Mouse (Mus musculus): ENCODE results near the gene Bnc2.

The Bnc2 gene

GRCm38 (mm10) chr4:84507551-84507950, 167.5 kb downstream of the Bnc2 start:
- no peak for DNase-seq (ENCODE audit: low spot score in 2 of 2)

DNA sequence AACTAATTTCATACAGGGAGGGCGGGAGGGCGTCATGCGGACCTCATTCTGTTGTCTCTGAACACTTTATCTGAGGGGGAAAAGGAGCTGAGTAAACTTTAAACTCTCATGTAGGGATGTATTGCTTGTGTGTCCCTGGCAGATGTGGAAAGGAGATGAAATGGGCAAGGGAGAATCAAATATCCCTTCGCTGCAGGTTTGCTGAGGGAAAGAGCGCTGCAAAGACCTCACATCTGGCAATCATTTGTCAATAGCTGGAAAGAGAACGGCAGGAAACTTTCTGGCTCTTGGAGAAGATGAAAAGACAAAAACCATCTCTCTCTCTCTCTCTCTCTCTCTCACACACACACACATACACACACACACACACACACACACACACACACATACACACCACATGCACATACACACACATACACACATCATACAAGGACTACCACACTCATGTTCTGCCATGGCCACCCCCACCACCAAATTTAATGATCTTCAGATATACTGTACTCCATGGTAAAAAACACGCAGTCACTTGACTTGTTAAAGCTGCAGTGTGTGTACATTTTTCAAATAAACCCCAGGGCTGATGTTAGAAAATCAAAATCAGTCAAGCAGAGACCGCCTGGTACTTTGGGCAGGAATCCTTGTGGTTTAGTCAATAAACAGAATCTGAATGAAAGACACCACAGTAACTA, 172.3 kb downstream of the Bnc2 start:
- no peak for DNase-seq (ENCODE audit: low spot score in 2 of 2)

GRCm38 (mm10) chr4:84500796-84501349, 174.2 kb downstream of the Bnc2 start:
- DNase-seq (ENCODE audit: low spot score in 2 of 2) = no peak

GRCm38 (mm10) chr4:84500259-84500658, 174.8 kb downstream of the Bnc2 start:
- no peak for DNase-seq (ENCODE audit: low spot score in 2 of 2)

DNA sequence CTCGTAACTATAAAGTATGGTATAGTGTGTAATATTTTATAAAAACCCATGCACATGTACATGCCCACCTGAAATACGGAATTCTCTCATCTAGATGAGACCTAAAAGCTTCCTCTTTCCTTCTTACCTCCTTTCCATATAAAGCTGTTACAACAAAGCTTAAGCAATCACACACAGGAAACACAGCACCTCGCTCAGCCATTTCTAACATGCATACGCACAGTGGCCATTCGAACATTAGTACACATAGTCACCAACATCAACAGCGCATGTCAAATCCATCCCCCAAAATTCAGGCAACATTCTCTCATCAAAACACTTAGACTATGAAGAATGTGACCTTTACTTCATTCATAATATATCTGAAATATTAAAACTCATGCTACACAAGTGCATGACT, 176.6 kb downstream of the Bnc2 start:
- DNase-seq (ENCODE audit: low spot score in 2 of 2) = no peak

- DNase-seq (ENCODE audit: low spot score in 2 of 2) = no peak
Measured at GRCm38 (mm10) chr4:84488323-84488722, 186.8 kb downstream of the Bnc2 start.

- DNase-seq (ENCODE audit: low spot score in 2 of 2) = no peak
Measured at GRCm38 (mm10) chr4:84482680-84483079, 192.4 kb downstream of the Bnc2 start.

DNA sequence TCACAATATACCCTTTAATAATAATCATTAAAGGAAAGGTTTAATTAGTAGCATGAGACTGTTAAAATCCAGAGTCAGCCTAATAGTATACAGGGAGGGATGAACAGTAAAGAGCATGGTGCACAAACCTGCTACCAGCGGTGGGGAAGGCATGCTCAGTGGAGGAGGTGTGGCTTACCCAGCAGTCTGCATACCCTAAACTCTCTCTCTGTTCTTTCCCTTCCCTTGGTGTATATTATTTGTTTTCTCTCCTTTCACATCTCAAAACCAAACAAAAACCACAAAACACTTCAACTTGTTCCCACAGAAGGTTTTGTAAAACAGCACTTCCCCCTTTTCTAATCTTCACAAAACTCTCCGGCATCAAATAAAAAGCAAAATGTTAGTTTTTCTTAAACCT, 202.4 kb downstream of the Bnc2 start:
- no peak for DNase-seq (ENCODE audit: low spot score in 2 of 2)

- DNase-seq (ENCODE audit: low spot score in 2 of 2) = no peak
Measured at GRCm38 (mm10) chr4:84470106-84470885, 204.8 kb downstream of the Bnc2 start.

DNA sequence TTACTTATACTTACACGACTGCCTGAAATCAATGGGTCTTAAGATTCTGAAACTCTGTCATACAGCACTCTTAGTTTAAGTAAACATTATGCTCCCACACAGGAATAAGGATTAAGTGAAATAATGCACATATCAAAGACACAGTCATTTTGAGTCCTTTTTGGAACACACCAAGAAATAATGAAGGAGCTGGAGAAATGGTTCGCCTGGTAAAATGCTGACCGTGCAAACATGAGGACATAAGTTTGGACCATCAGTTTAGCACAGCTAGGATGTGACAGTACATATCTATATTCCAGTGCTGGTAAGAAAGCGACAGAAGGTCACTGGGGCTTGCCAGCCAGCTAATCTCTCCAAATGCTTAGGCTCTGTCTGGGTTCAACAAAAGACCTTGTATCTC, 205.7 kb downstream of the Bnc2 start:
- no peak for DNase-seq (ENCODE audit: low spot score in 2 of 2)

GRCm38 (mm10) chr4:84467722-84468121, 207.4 kb downstream of the Bnc2 start:
- no peak for DNase-seq (ENCODE audit: low spot score in 2 of 2)

- DNase-seq (ENCODE audit: low spot score in 2 of 2) = no peak
Measured at GRCm38 (mm10) chr4:84458218-84458560, 216.9 kb downstream of the Bnc2 start.

GRCm38 (mm10) chr4:84457512-84458217, 217.4 kb downstream of the Bnc2 start:
- DNase-seq (ENCODE audit: low spot score in 2 of 2) = no peak

GRCm38 (mm10) chr4:84456853-84457249, 218.2 kb downstream of the Bnc2 start:
- DNase-seq (ENCODE audit: low spot score in 2 of 2) = no peak

DNA sequence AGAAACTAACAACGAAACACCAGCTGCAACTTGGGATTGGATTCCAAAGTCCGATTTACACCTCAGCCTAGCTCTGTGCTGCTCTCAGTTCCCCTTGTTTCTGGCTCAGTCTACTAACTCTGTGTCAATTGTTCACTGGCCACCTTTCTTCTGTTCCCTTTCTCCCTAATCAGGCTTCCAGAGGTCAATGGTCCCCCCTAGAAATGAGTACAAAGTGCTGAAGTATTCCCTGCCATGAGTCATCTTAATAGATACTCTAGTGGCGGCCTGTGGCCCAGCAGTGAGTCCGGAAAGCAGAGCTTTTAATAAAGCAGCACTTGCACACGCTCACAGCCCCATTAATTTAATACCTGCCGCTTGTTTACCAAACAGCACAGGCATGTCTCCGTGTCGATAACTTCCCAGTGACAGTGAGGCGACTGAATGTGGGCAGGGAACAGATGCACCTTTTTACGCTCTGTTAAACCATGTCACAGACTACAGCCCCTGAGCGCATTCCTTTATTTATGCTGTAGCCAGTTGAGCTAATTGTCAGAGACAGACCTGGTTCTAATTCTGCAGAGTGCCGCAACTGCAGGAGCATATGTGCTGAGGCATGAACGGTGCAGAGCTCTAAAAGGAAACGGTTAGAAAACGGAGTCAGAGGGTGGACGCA, 218.8 kb downstream of the Bnc2 start:
- no peak for DNase-seq (ENCODE audit: low spot score in 2 of 2)

GRCm38 (mm10) chr4:84454493-84454892, 220.6 kb downstream of the Bnc2 start:
- no peak for DNase-seq (ENCODE audit: low spot score in 2 of 2)

DNA sequence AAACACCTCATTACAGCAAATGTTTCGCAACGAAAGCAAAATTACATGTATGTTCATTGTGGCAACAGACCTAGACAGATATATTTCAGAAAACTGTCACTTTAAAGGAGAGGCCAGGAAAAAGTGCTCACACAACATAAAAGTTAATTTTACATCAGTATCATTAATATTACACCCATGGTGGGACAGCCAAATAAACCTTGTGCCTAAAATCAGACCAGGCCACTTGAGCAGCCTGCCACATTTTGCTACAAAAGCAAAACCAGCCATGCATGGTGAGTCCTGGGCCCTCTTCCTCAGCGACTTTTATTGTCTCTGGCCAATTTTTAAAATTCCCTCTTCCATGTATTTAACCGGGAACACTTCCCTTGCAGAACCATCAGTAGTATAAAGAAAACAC, 221.5 kb downstream of the Bnc2 start:
- DNase-seq (ENCODE audit: low spot score in 2 of 2) = no peak

- DNase-seq (ENCODE audit: low spot score in 2 of 2) = no peak
Measured at GRCm38 (mm10) chr4:84452642-84453041, 222.4 kb downstream of the Bnc2 start.

- no peak for DNase-seq (ENCODE audit: low spot score in 2 of 2)
Measured at GRCm38 (mm10) chr4:84449246-84450005, 225.6 kb downstream of the Bnc2 start.

DNA sequence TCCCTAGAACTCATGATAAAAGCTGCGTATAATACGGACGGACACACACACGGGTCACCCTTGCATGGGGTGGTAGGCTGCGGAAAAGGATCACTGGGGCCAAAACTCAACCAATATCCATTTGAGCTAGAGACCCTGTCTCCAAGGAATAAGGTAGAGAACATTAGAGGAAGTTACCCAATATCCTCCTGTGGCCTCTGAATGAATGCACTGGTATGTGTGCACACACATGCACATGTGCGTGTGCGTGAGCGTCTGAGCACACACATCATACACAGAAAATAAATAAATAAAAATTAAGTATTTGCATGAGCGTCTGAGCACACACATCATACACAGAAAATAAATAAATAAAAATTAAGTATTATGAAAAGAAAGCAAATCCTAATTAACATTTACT, 241.8 kb downstream of the Bnc2 start:
- no peak for DNase-seq (ENCODE audit: low spot score in 2 of 2)
